Mouse (Mus musculus): ENCODE results near the gene Ctnna3. TPM values are rescaled to one million over a fixed set of nuclear protein-coding genes. Genes with fewer than 3 reads are reported as not detected.
"Not testable (repeated sequence)": the region's sequence is repeated elsewhere in the genome, so short reads cannot be mapped to it uniquely, and the experiment has no call there.

Gene Ctnna3
- polyA plus RNA-seq, 1 experiment from 2014 or later, result 0.16 TPM

- not testable (repeated sequence) for H3K36me3 ChIP-seq (replicated peaks); H3K9me3 ChIP-seq; H3K27me3 ChIP-seq (ENCODE audit: poor library complexity, severe bottlenecking); H3K27ac ChIP-seq; H3K4me3 ChIP-seq; DNase-seq (ENCODE audit: extremely low spot score, low spot score)
- H3K4me1 ChIP-seq, result peaks cover 16% of the 10 kb centered on the region
- WGBS, result 96% methylated on average over 7 of the region's 7 CpGs
Measured at GRCm38 (mm10) chr10:63411674-63412073, 18.2 kb upstream of the Ctnna3 start.

- H3K27ac ChIP-seq, result no peak overlapping the region
- no peaks in the 10 kb centered on the region for H3K27me3 ChIP-seq (ENCODE audit: poor library complexity, severe bottlenecking)
- WGBS, result 90% methylated on average over 17 of the region's 17 CpGs
- H3K4me3 ChIP-seq, result no peak overlapping the region
- no peaks in the 10 kb centered on the region for H3K9me3 ChIP-seq
- peaks cover 16% of the 10 kb centered on the region for H3K4me1 ChIP-seq
- H3K36me3 ChIP-seq (replicated peaks), result no peaks in the 10 kb centered on the region
- no peak for DNase-seq (ENCODE audit: extremely low spot score, low spot score)
Measured at GRCm38 (mm10) chr10:63412756-63413155, 17.1 kb upstream of the Ctnna3 start.

GRCm38 (mm10) chr10:63415287-63415686 is 14.6 kb upstream of the Ctnna3 start:
- H3K36me3 ChIP-seq (replicated peaks), result no peaks in the 10 kb centered on the region
- WGBS, result 88% methylated on average over 7 of the region's 7 CpGs
- H3K27ac ChIP-seq, result no peak overlapping the region
- no peaks in the 10 kb centered on the region for H3K27me3 ChIP-seq (ENCODE audit: poor library complexity, severe bottlenecking)
- H3K4me3 ChIP-seq, result no peak overlapping the region
- peaks cover 12% of the 10 kb centered on the region for H3K4me1 ChIP-seq
- no peak for DNase-seq (ENCODE audit: extremely low spot score, low spot score)
- no peaks in the 10 kb centered on the region for H3K9me3 ChIP-seq

GRCm38 (mm10) chr10:63415850-63416249 is 14.0 kb upstream of the Ctnna3 start:
- Histone ChIP-seq H3K27ac (no peak overlapping the region), H3K36me3 (replicated peaks) (no peaks in the 10 kb centered on the region), H3K27me3 (ENCODE audit: poor library complexity, severe bottlenecking) (no peaks in the 10 kb centered on the region), H3K4me3 (no peak overlapping the region), H3K4me1 (peaks cover 7% of the 10 kb centered on the region), H3K9me3 (no peaks in the 10 kb centered on the region)
- 64% methylated on average over 7 of the region's 7 CpGs for WGBS
- no peak for DNase-seq (ENCODE audit: extremely low spot score, low spot score)

GRCm38 (mm10) chr10:63417061-63417460 is 12.8 kb upstream of the Ctnna3 start:
- H3K4me1 ChIP-seq, result peaks cover 7% of the 10 kb centered on the region
- H3K27me3 ChIP-seq (ENCODE audit: poor library complexity, severe bottlenecking), result no peaks in the 10 kb centered on the region
- H3K9me3 ChIP-seq, result no peaks in the 10 kb centered on the region
- no peaks in the 10 kb centered on the region for H3K36me3 ChIP-seq (replicated peaks)
- no peak overlapping the region for H3K27ac ChIP-seq
- no peak overlapping the region for H3K4me3 ChIP-seq
- DNase-seq (ENCODE audit: extremely low spot score, low spot score), result no peak
- 76% methylated on average over 5 of the region's 5 CpGs for WGBS

GRCm38 (mm10) chr10:63421739-63422735 is 7.9 kb upstream of the Ctnna3 start, which contains the start of gene Gm7075:
Gene Gm7075, minus strand, starts transcription at chr10:63421789.
- peak; percentile 55 for DNase-seq (ENCODE audit: extremely low spot score, low spot score)
- Histone ChIP-seq H3K4me3 (no peak within 1 kb of the TSS), H3K27ac (no peak within 1 kb of the TSS), H3K4me1 (no peaks in the 10 kb centered on the region), H3K27me3 (ENCODE audit: poor library complexity, severe bottlenecking) (no peaks in the 10 kb centered on the region), H3K36me3 (replicated peaks) (no peaks in the 10 kb centered on the region), H3K9me3 (no peaks in the 10 kb centered on the region)
- WGBS, result 92% methylated on average over 18 of the region's 18 CpGs

GRCm38 (mm10) chr10:63422736-63422992 is 7.2 kb upstream of the Ctnna3 start:
- DNase-seq (ENCODE audit: extremely low spot score, low spot score), result no peak
- 92% methylated on average over 5 of the region's 5 CpGs for WGBS
- H3K4me1 ChIP-seq, result no peaks in the 10 kb centered on the region
- no peaks in the 10 kb centered on the region for H3K9me3 ChIP-seq
- no peak overlapping the region for H3K27ac ChIP-seq
- no peaks in the 10 kb centered on the region for H3K27me3 ChIP-seq (ENCODE audit: poor library complexity, severe bottlenecking)
- no peaks in the 10 kb centered on the region for H3K36me3 ChIP-seq (replicated peaks)
- H3K4me3 ChIP-seq, result no peak overlapping the region

- Histone ChIP-seq H3K27me3 (ENCODE audit: poor library complexity, severe bottlenecking) (no peaks in the 10 kb centered on the region), H3K4me1 (peaks cover 6% of the 10 kb centered on the region; the same call in 1 of the 2 replicates), H3K4me3 (no peak overlapping the region), H3K9me3 (no peaks in the 10 kb centered on the region), H3K36me3 (replicated peaks) (no peaks in the 10 kb centered on the region), H3K27ac (no peak overlapping the region)
- DNase-seq (ENCODE audit: extremely low spot score, low spot score), result no peak
- WGBS, result 87% methylated on average over 9 of the region's 9 CpGs
Measured at GRCm38 (mm10) chr10:63423591-63424474, 6.1 kb upstream of the Ctnna3 start.

GRCm38 (mm10) chr10:63424475-63424814 is 5.5 kb upstream of the Ctnna3 start:
- no peak overlapping the region for H3K4me3 ChIP-seq
- no peak overlapping the region for H3K27ac ChIP-seq
- no peaks in the 10 kb centered on the region for H3K9me3 ChIP-seq
- DNase-seq (ENCODE audit: extremely low spot score, low spot score), result no peak
- H3K36me3 ChIP-seq (replicated peaks), result no peaks in the 10 kb centered on the region
- no peaks in the 10 kb centered on the region for H3K27me3 ChIP-seq (ENCODE audit: poor library complexity, severe bottlenecking)
- H3K4me1 ChIP-seq, result peaks cover 6% of the 10 kb centered on the region; the same call in 1 of the 2 replicates

GRCm38 (mm10) chr10:63427146-63427545 is 2.8 kb upstream of the Ctnna3 start:
- 81% methylated on average over 8 of the region's 8 CpGs for WGBS
- DNase-seq (ENCODE audit: extremely low spot score, low spot score), result no peak
- Histone ChIP-seq H3K27me3 (ENCODE audit: poor library complexity, severe bottlenecking) (no peaks in the 10 kb centered on the region), H3K4me3 (no peak overlapping the region), H3K9me3 (no peaks in the 10 kb centered on the region), H3K36me3 (replicated peaks) (no peaks in the 10 kb centered on the region), H3K27ac (no peak overlapping the region), H3K4me1 (peaks cover 6% of the 10 kb centered on the region; the same call in 1 of the 2 replicates)

- peak; percentile 58 for DNase-seq (ENCODE audit: extremely low spot score, low spot score)
- Histone ChIP-seq H3K36me3 (replicated peaks) (no peaks in the 10 kb centered on the region), H3K9me3 (no peaks in the 10 kb centered on the region), H3K4me1 (peaks cover 6% of the 10 kb centered on the region; the same call in 1 of the 2 replicates), H3K27me3 (ENCODE audit: poor library complexity, severe bottlenecking) (no peaks in the 10 kb centered on the region), H3K4me3 (peak overlapping the region; percentile 70), H3K27ac (peak overlapping the region; percentile 79)
- 29% methylated on average over 19 of the region's 19 CpGs for WGBS
Measured at GRCm38 (mm10) chr10:63428243-63429022, 1.5 kb upstream of the Ctnna3 start.

- H3K27me3 ChIP-seq (ENCODE audit: poor library complexity, severe bottlenecking), result no peaks in the 10 kb centered on the region
- peak overlapping the region; percentile 79 for H3K27ac ChIP-seq
- WGBS, result 4% methylated on average over 11 of the region's 11 CpGs
- H3K36me3 ChIP-seq (replicated peaks), result no peaks in the 10 kb centered on the region
- H3K9me3 ChIP-seq, result no peaks in the 10 kb centered on the region
- peaks cover 6% of the 10 kb centered on the region; the same call in 1 of the 2 replicates for H3K4me1 ChIP-seq
- peak overlapping the region; percentile 70 for H3K4me3 ChIP-seq
- no peak for DNase-seq (ENCODE audit: extremely low spot score, low spot score)
Measured at GRCm38 (mm10) chr10:63429023-63429340, 916 bp upstream of the Ctnna3 start.
